Mouse (Mus musculus): Measurements from ENCODE around the gene Polr3h. TPM values are rescaled to one million over a fixed set of nuclear protein-coding genes. Genes with fewer than 3 reads are reported as not detected.

Gene Polr3h
- polyA plus RNA-seq, 1 experiment from 2014 or later: 114 TPM

- peak within 1 kb of the TSS; percentile 100 for H3K4me3 ChIP-seq (ENCODE audit: low read depth, low read length)
- WGBS: under 1% methylated on average over 30 of the region's 30 CpGs
These were observed 54.3 kb downstream of the Polr3h start, which contains the start of gene Phf5a for GRCm38 (mm10) chr15:81871604-81872261. TSS of gene Phf5a (minus strand) at chr15:81871911.

GRCm38 (mm10) chr15:81869985-81870384, 56.1 kb downstream of the Polr3h start:
- no peak overlapping the region for H3K9ac ChIP-seq (ENCODE audit: low read depth, low read length)

More at GRCm38 (mm10) chr15:81871604-81872261, 54.3 kb downstream of the Polr3h start, which contains the start of gene Phf5a:
- Histone ChIP-seq H3K4me1 (replicated peaks; ENCODE audit: control insufficient read depth, insufficient read depth, low read length) (0 out of 2 replicates have a peak, but pooled peaks cover 8% of the 10 kb centered on the region), H3K27me3 (replicated peaks; ENCODE audit: control insufficient read depth, insufficient read depth, low read length) (no peaks in the 10 kb centered on the region), H3K4me2 (replicated peaks; ENCODE audit: low read depth) (peak within 1 kb of the TSS; percentile 79), H3K27ac (ENCODE audit: low read depth, low read length) (peak within 1 kb of the TSS; percentile 94), H3K9me3 (ENCODE audit: control insufficient read depth) (no peaks in the 10 kb centered on the region), H3K36me3 (ENCODE audit: control insufficient read depth, insufficient read depth) (peaks cover 37% of the 10 kb centered on the region), H3K9ac (ENCODE audit: low read depth, low read length) (peak within 1 kb of the TSS; percentile 89)
- peak; percentile 94 for ATAC-seq
- no peak for TF ChIP-seq CTCF (IDR thresholded peaks at IDR 0.05; ENCODE audit: low read depth)

GRCm38 (mm10) chr15:81864238-81864637, 61.8 kb downstream of the Polr3h start:
- Histone ChIP-seq H3K27me3 (replicated peaks; ENCODE audit: control insufficient read depth, insufficient read depth, low read length) (no peaks in the 10 kb centered on the region), H3K9ac (ENCODE audit: low read depth, low read length) (no peak overlapping the region), H3K4me2 (replicated peaks; ENCODE audit: low read depth) (no peak overlapping the region), H3K36me3 (ENCODE audit: control insufficient read depth, insufficient read depth) (peaks cover 53% of the 10 kb centered on the region), H3K9me3 (ENCODE audit: control insufficient read depth) (no peaks in the 10 kb centered on the region), H3K4me1 (replicated peaks; ENCODE audit: control insufficient read depth, insufficient read depth, low read length) (no peaks in the 10 kb centered on the region), H3K4me3 (ENCODE audit: low read depth, low read length) (no peak overlapping the region), H3K27ac (ENCODE audit: low read depth, low read length) (no peak overlapping the region)
- no peak for TF ChIP-seq CTCF (IDR thresholded peaks at IDR 0.05; ENCODE audit: low read depth)
- 86% methylated on average over 7 of the region's 7 CpGs for WGBS
- no peak for ATAC-seq

More at GRCm38 (mm10) chr15:81869985-81870384, 56.1 kb downstream of the Polr3h start:
- H3K27me3 ChIP-seq (replicated peaks; ENCODE audit: control insufficient read depth, insufficient read depth, low read length): no peaks in the 10 kb centered on the region
- 94% methylated on average over 5 of the region's 5 CpGs for WGBS
- no peak overlapping the region for H3K27ac ChIP-seq (ENCODE audit: low read depth, low read length)
- no peak overlapping the region for H3K4me3 ChIP-seq (ENCODE audit: low read depth, low read length)
- no peaks in the 10 kb centered on the region for H3K9me3 ChIP-seq (ENCODE audit: control insufficient read depth)
- TF ChIP-seq CTCF (IDR thresholded peaks at IDR 0.05; ENCODE audit: low read depth): no peak
- peaks cover 54% of the 10 kb centered on the region for H3K36me3 ChIP-seq (ENCODE audit: control insufficient read depth, insufficient read depth)
- no peak for ATAC-seq
- 0 out of 2 replicates have a peak, but pooled peaks cover 8% of the 10 kb centered on the region for H3K4me1 ChIP-seq (replicated peaks; ENCODE audit: control insufficient read depth, insufficient read depth, low read length)
- no peak overlapping the region for H3K4me2 ChIP-seq (replicated peaks; ENCODE audit: low read depth)

DNA sequence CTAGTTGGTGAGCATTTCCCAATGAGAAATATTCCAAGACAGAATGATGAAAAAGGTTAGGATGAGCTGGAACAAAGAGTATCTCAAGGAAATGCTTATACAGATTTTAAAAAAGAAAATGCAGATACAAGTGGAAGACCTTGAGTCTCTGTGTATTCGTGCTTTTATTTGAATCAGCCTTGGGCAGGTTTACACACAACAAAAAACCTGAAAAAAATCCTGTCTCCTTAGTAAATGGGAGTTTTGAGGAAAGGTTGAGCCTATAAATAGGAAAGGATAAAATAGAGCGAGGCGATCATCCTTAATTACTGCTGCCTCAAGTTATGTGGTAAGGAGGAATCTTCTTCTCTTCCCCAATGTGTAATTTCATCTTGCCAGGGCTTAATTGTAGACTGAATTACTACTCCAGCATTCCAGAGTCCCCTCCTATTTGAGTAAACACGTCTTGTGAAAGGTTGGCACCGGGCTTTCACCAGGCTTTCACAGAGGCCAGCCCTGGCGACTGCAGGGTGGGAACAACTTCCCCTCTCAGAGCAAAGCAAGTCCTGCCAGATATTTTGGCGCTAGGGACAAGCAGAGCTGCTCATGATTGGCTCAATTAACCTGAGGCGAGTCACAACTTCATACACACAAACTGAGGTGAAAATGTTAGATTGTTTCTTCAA, 65.4 kb downstream of the Polr3h start:
- 24% methylated on average over 8 of the region's 8 CpGs for WGBS
- H3K4me1 ChIP-seq (replicated peaks; ENCODE audit: control insufficient read depth, insufficient read depth, low read length): no peaks in the 10 kb centered on the region
- TF ChIP-seq CTCF (IDR thresholded peaks at IDR 0.05; ENCODE audit: low read depth): no peak
- no peak for ATAC-seq
- H3K4me3 ChIP-seq (ENCODE audit: low read depth, low read length): peak overlapping the region; percentile 84; the same call in 1 of the 2 replicates
- peak overlapping the region; percentile 65 for H3K4me2 ChIP-seq (replicated peaks; ENCODE audit: low read depth)
- peaks cover 17% of the 10 kb centered on the region for H3K36me3 ChIP-seq (ENCODE audit: control insufficient read depth, insufficient read depth)
- no peaks in the 10 kb centered on the region for H3K27me3 ChIP-seq (replicated peaks; ENCODE audit: control insufficient read depth, insufficient read depth, low read length)
- no peak overlapping the region for H3K9ac ChIP-seq (ENCODE audit: low read depth, low read length)
- H3K27ac ChIP-seq (ENCODE audit: low read depth, low read length): peak overlapping the region; percentile 55; the same call in 1 of the 2 replicates
- no peaks in the 10 kb centered on the region for H3K9me3 ChIP-seq (ENCODE audit: control insufficient read depth)

DNA sequence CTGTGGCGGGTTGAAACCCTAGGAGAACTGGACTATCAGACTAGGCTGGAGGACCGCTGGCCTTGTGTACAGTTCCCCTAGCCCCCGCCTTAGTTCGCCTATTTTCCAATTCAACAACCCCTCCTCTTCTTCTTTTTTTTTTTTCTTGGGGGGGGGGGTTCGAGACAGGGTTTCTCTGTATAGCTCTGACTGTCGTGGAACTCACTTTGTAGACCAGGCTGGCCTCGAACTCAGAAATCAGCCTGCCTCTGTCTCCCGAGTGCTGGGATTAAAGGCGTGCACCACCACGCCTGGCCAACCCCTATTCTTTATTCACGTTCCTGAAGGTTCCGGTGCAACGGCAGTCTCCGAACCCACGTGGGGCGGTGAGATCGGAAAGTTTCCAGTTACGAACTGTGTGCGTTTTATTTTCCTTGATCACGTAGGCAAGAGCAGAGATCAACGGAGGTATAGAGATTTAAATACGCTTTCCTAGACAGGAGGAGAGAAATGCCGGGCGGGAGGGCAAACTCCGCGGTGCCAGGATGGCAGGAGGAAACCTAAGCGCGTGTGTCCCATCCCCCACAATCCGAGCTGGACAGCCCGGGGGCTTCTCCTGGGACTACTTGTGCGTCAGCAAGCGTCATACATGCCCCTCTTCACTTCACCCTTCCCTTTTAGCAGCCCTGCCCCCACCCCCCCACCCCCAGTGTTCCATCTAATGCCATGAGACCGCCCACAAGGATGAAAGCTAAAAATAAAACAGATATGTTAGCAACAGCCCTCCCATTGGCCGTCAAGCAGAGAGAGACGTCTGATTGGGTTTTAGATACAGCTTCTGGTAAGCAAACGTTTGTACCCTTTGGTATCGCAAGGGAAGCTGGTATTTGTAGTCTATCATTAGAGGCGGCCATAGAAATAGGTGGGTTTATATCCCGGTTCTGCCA, 66.4 kb downstream of the Polr3h start:
- Histone ChIP-seq H3K4me3 (ENCODE audit: low read depth, low read length) (peak overlapping the region; percentile 84), H3K27me3 (replicated peaks; ENCODE audit: control insufficient read depth, insufficient read depth, low read length) (no peaks in the 10 kb centered on the region), H3K4me2 (replicated peaks; ENCODE audit: low read depth) (peak overlapping the region; percentile 65), H3K9ac (ENCODE audit: low read depth, low read length) (peak overlapping the region; percentile 82), H3K9me3 (ENCODE audit: control insufficient read depth) (no peaks in the 10 kb centered on the region), H3K36me3 (ENCODE audit: control insufficient read depth, insufficient read depth) (peaks cover 11% of the 10 kb centered on the region; the same call in 1 of the 2 replicates), H3K27ac (ENCODE audit: low read depth, low read length) (peak overlapping the region; percentile 92), H3K4me1 (replicated peaks; ENCODE audit: control insufficient read depth, insufficient read depth, low read length) (0 out of 2 replicates have a peak, but pooled peaks cover 4% of the 10 kb centered on the region)
- WGBS: 1% methylated on average over 39 of the region's 39 CpGs
- no peak for TF ChIP-seq CTCF (IDR thresholded peaks at IDR 0.05; ENCODE audit: low read depth)
- peak; percentile 65 for ATAC-seq
